Mouse (Mus musculus) heart, adult 9 months (tissue): ENCODE measurements around the gene Il33.

Experiments used
- DNase-seq, 2 experiments: peaks; one replicate each; pipeline ENCODE4 v3.0.0; 2022; ENCODE audit warnings: low spot score in 2 of 2

Gene Il33

GRCm38 (mm10) chr19:29986464-29987091 lies 61.7 kb downstream of the Il33 start:
- no peak for DNase-seq

- DNase-seq = no peak
Measured at GRCm38 (mm10) chr19:30000406-30001365, 75.8 kb downstream of the Il33 start.

GRCm38 (mm10) chr19:30001550-30001949 lies 76.6 kb downstream of the Il33 start:
- no peak for DNase-seq

- no peak for DNase-seq
Measured at GRCm38 (mm10) chr19:30003621-30004020, 78.7 kb downstream of the Il33 start, which contains the start of gene Trpd52l3. Gene Trpd52l3, plus strand, starts transcription at chr19:30003790.

- DNase-seq = no peak
Measured at GRCm38 (mm10) chr19:30006371-30006770, 81.5 kb downstream of the Il33 start.
